Mouse (Mus musculus) heart, postnatal 14 days (tissue): ENCODE results near the gene Cyp4x1. TPM values are rescaled to one million over a fixed set of nuclear protein-coding genes. Genes with fewer than 3 reads are reported as not detected.

Experiments used
- DNase-seq, 2 experiments: peaks; one replicate each; pipeline ENCODE4 v3.0.0; 2021 to 2022
- intact Hi-C: fragments of 180-260 bp; cut with DNase I; formaldehyde crosslinking; loops from one replicate; pipeline ENCODE4 v1.15.1; 2025
- total RNA-seq, 2 experiments: library from RNA; stranded (reverse); gene quantifications; 2 replicates each; pipeline ENCODE4 v1.2.3; 2021

Cyp4x1 gene
- total RNA-seq, 2 experiments from 2014 or later, result not detected

- intact Hi-C loops, result no loop called here
- DNase-seq, result no peak
Measured at GRCm38 (mm10) chr4:115091806-115092205, 42.3 kb downstream of the Cyp4x1 start.

- DNase-seq, result no peak
- intact Hi-C loops, result no loop called here
Measured at GRCm38 (mm10) chr4:115090592-115090991, 43.5 kb downstream of the Cyp4x1 start.

GRCm38 (mm10) chr4:115088611-115089338, 45.3 kb downstream of the Cyp4x1 start, which contains the start of gene Pdzk1ip1:
Pdzk1ip1 (plus strand) TSS chr4:115088708.
- no peak for DNase-seq
- intact Hi-C loops, result loop anchor here (5.0 kb wide), 1 partner anchor 91 kb away; no protein-coding TSS in a partner anchor

GRCm38 (mm10) chr4:115086763-115087415, 47.2 kb downstream of the Cyp4x1 start:
- intact Hi-C loops, result loop anchor here (5.0 kb wide), 1 partner anchor 90 kb away; no protein-coding TSS in a partner anchor
- no peak for DNase-seq

GRCm38 (mm10) chr4:115086257-115086656, 47.8 kb downstream of the Cyp4x1 start:
- no peak for DNase-seq
- intact Hi-C loops, result loop anchor here (5.0 kb wide), 1 partner anchor 89 kb away; no protein-coding TSS in a partner anchor

GRCm38 (mm10) chr4:115085522-115086095, 48.5 kb downstream of the Cyp4x1 start:
- peak; percentile 61 to 77 for DNase-seq
- intact Hi-C loops, result loop anchor here (1.0 to 5.0 kb wide), 3 partner anchors 37 to 88 kb away; no protein-coding TSS in a partner anchor

GRCm38 (mm10) chr4:115083031-115083430, 51.0 kb downstream of the Cyp4x1 start:
- no peak for DNase-seq
- intact Hi-C loops, result no loop called here

GRCm38 (mm10) chr4:115079821-115080349, 54.2 kb downstream of the Cyp4x1 start:
- intact Hi-C loops, result no loop called here
- DNase-seq, result no peak

- intact Hi-C loops, result no loop called here
- peak; percentile 59 to 63 for DNase-seq
Measured at GRCm38 (mm10) chr4:115078892-115079820, 54.9 kb downstream of the Cyp4x1 start.

GRCm38 (mm10) chr4:115075204-115075915, 58.7 kb downstream of the Cyp4x1 start:
- DNase-seq, result peak; percentile 37 to 39

GRCm38 (mm10) chr4:115074789-115075188, 59.3 kb downstream of the Cyp4x1 start:
- DNase-seq, result no peak
- intact Hi-C loops, result no loop called here

More at GRCm38 (mm10) chr4:115075204-115075915, 58.7 kb downstream of the Cyp4x1 start:
- intact Hi-C loops, result no loop called here

GRCm38 (mm10) chr4:115071668-115072067, 62.4 kb downstream of the Cyp4x1 start:
- intact Hi-C loops, result no loop called here
- DNase-seq, result no peak

- no peak for DNase-seq
- intact Hi-C loops, result no loop called here
Measured at GRCm38 (mm10) chr4:115063518-115064239, 70.4 kb downstream of the Cyp4x1 start.

- intact Hi-C loops, result no loop called here
- DNase-seq, result peak; percentile 35 to 50
Measured at GRCm38 (mm10) chr4:115062875-115063517, 71.1 kb downstream of the Cyp4x1 start.

GRCm38 (mm10) chr4:115062540-115062874, 71.6 kb downstream of the Cyp4x1 start:
- intact Hi-C loops, result no loop called here
- no peak for DNase-seq

GRCm38 (mm10) chr4:115060753-115061152, 73.3 kb downstream of the Cyp4x1 start:
- intact Hi-C loops, result no loop called here
- no peak for DNase-seq

- peak in 1 of 2 experiments; percentile 30 for DNase-seq
- intact Hi-C loops, result loop anchor here (5.0 kb wide), 1 partner anchor 153 kb away; the partner anchor contains the start of gene Foxd2
Measured at GRCm38 (mm10) chr4:115059871-115060270, 74.2 kb downstream of the Cyp4x1 start.
